Comparison of ENCODE assay signal across 24 mouse cellular contexts in the genomic region with DNA sequence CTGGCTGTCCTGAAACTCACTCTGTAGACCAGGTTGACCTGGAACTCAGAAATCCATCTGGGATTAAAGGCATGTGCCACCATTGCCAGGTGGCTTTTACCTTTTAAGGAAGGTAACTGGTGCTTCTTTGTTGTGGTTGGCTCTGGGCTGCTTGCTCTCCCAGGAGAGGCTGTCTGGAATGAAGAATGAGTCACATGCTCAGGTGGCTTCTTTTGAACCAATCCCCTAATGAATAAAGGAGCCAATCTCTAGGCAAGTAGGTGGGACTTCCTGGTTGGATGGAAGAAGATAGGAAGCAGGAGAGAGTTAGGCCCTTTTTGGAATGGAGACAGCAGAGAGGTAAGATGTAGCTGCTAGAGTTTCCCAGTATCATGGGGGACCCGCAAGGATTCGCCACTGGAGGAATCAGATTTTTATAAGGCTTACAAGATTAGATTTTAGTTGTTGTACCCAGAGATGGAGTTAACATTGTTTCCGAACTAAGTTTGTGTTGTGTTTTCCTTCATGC.
DNase-seq lines count a peak whose midpoint lies in the region; ATAC-seq and TF ChIP-seq lines count a peak whose summit lies in the region.
"Had no signal": no experiment of that assay in that cellular context is flagged by ENCODE, and none has a peak within 500 bp of the region (broad histone marks: within the 10 kb centered on the region; RNA-seq: fewer than 3 reads in every experiment).

No protein-coding gene starts in this region.

- 95% methylated on average over 3 of the region's 3 CpGs for WGBS in hindbrain, embryonic 14.5 days
- WGBS in hindbrain, embryonic 16.5 days: 98% methylated on average over 3 of the region's 3 CpGs
- 97% methylated on average over 3 of the region's 3 CpGs for WGBS in hindbrain, embryonic 13.5 days

- H3K4me2 ChIP-seq in hindbrain, embryonic 14.5 days (replicated peaks): no peak overlapping the region
- H3K4me2 ChIP-seq in hindbrain, embryonic 16.5 days (ENCODE audit: low read length): no peak overlapping the region
- H3K4me2 ChIP-seq in hindbrain, embryonic 13.5 days: no peak overlapping the region
- H3K4me2 ChIP-seq: heart, embryonic 13.5 days had no signal

- TF ChIP-seq CTCF in ES-Bruce4 (IDR thresholded peaks at IDR 0.05; ENCODE audit: low read depth, low read length): no peak

- H3K9ac ChIP-seq in hindbrain, embryonic 14.5 days: no peak overlapping the region
- no peak overlapping the region for H3K9ac ChIP-seq in hindbrain, embryonic 16.5 days (ENCODE audit: low read depth, low read length)
- peak overlapping the region; percentile 91 for H3K9ac ChIP-seq in ES-Bruce4 (ENCODE audit: low read depth, poor library complexity, severe bottlenecking)
- no peak overlapping the region for H3K9ac ChIP-seq in hindbrain, embryonic 13.5 days
- H3K9ac ChIP-seq: heart, embryonic 13.5 days had no signal

- H3K27me3 ChIP-seq in hindbrain, embryonic 14.5 days (ENCODE audit: control insufficient read depth, insufficient read depth, low read length): no peaks in the 10 kb centered on the region
- no peaks in the 10 kb centered on the region for H3K27me3 ChIP-seq in hindbrain, embryonic 16.5 days (replicated peaks; ENCODE audit: control insufficient read depth, insufficient read depth, low read length)
- no peaks in the 10 kb centered on the region for H3K27me3 ChIP-seq in ES-Bruce4 (ENCODE audit: control insufficient read depth, insufficient read depth, low read length, poor library complexity, severe bottlenecking)
- no peaks in the 10 kb centered on the region for H3K27me3 ChIP-seq in hindbrain, embryonic 13.5 days
- H3K27me3 ChIP-seq: heart, embryonic 13.5 days had no signal

- no peak for TF ChIP-seq EP300 in ES-Bruce4 (IDR thresholded peaks at IDR 0.05; ENCODE audit: insufficient read depth, low read depth, low read length)

- ATAC-seq in hindbrain, embryonic 14.5 days (ENCODE audit: low FRiP score): no peak
- ATAC-seq in hindbrain, embryonic 16.5 days: no peak
- no peak for ATAC-seq in hindbrain, embryonic 13.5 days (ENCODE audit: low FRiP score)
- ATAC-seq: forebrain, embryonic 16.5 days; hindbrain, postnatal 0 days; inflammation-experienced regulatory T-cells, adult 6 months; intestine, embryonic 16.5 days had no signal

- H3K4me3 ChIP-seq in hindbrain, embryonic 14.5 days (replicated peaks; ENCODE audit: low read length): no peak overlapping the region
- H3K4me3 ChIP-seq in hindbrain, embryonic 16.5 days (ENCODE audit: low read length): no peak overlapping the region
- H3K4me3 ChIP-seq in ES-Bruce4 (ENCODE audit: low read depth, low read length): peak overlapping the region; percentile 87
- H3K4me3 ChIP-seq in hindbrain, embryonic 13.5 days: no peak overlapping the region
- H3K4me3 ChIP-seq: heart, adult 2 months; heart, embryonic 10.5 days; heart, embryonic 13.5 days had no signal

- H3K27ac ChIP-seq in hindbrain, embryonic 14.5 days: no peak overlapping the region
- H3K27ac ChIP-seq in hindbrain, embryonic 16.5 days (ENCODE audit: low read depth, low read length): no peak overlapping the region
- H3K27ac ChIP-seq in ES-Bruce4 (ENCODE audit: insufficient read depth, low read length): peak overlapping the region; percentile 55
- H3K27ac ChIP-seq in hindbrain, embryonic 13.5 days: no peak overlapping the region
- H3K27ac ChIP-seq: heart, adult 2 months; heart, embryonic 10.5 days; heart, embryonic 13.5 days; hindbrain, postnatal 0 days had no signal

- H3K36me3 ChIP-seq in hindbrain, embryonic 14.5 days (replicated peaks; ENCODE audit: control insufficient read depth, insufficient read depth): no peaks in the 10 kb centered on the region
- H3K36me3 ChIP-seq in hindbrain, embryonic 16.5 days (ENCODE audit: control insufficient read depth, insufficient read depth, low read length): no peaks in the 10 kb centered on the region
- H3K36me3 ChIP-seq in ES-Bruce4 (ENCODE audit: control insufficient read depth, insufficient read depth, low read length, poor library complexity, severe bottlenecking): peaks cover 52% of the 10 kb centered on the region
- no peaks in the 10 kb centered on the region for H3K36me3 ChIP-seq in hindbrain, embryonic 13.5 days
- H3K36me3 ChIP-seq: heart, embryonic 13.5 days had no signal

- peak; percentile 22 for DNase-seq in hindbrain, embryonic 14.5 days (ENCODE audit: low spot score)
- peak; percentile 99 for DNase-seq in R1 (ENCODE audit: low read depth, low spot score)
- DNase-seq in adrenal gland, adult (ENCODE audit: inconsistent age in 2 of 2, low spot score in 1 of 2): no peak
- DNase-seq in B cell, adult 2 months: no peak
- DNase-seq: adrenal gland, adult 8-10 months; adrenal gland, postnatal 36 days; cerebellum, adult 18-20 months; cerebellum, adult 9-10 months; cerebellum, postnatal 14 days; gastrocnemius, postnatal 10 days; gastrocnemius, postnatal 36 days; heart, adult 2 months; heart, postnatal 14 days; heart, postnatal 4 days; kidney, adult 18-20 months had no signal

- H3K4me1 ChIP-seq in hindbrain, embryonic 14.5 days (replicated peaks; ENCODE audit: control insufficient read depth, insufficient read depth, low read length): peaks cover 6% of the 10 kb centered on the region; the same call in 1 of the 2 replicates
- H3K4me1 ChIP-seq in hindbrain, embryonic 16.5 days (ENCODE audit: control insufficient read depth, insufficient read depth, low read depth, low read length): no peaks in the 10 kb centered on the region
- peaks cover 1% of the 10 kb centered on the region for H3K4me1 ChIP-seq in ES-Bruce4 (ENCODE audit: control insufficient read depth, insufficient read depth, low read length)
- H3K4me1 ChIP-seq in hindbrain, embryonic 13.5 days (replicated peaks): peaks cover 5% of the 10 kb centered on the region; the same call in 1 of the 2 replicates

- TF ChIP-seq POLR2A in ES-Bruce4 (IDR thresholded peaks at IDR 0.05; ENCODE audit: insufficient read depth, low read length): peak; percentile 86

- 0 out of 2 replicates have a peak, but pooled peaks cover 5% of the 10 kb centered on the region for H3K9me3 ChIP-seq in hindbrain, embryonic 14.5 days (ENCODE audit: control insufficient read depth, low read length)
- 0 out of 2 replicates have a peak, but pooled peaks cover 3% of the 10 kb centered on the region for H3K9me3 ChIP-seq in hindbrain, embryonic 16.5 days (ENCODE audit: control insufficient read depth, low read length)
- H3K9me3 ChIP-seq in ES-Bruce4 (replicated peaks; ENCODE audit: control insufficient read depth, insufficient read depth, low read length, poor library complexity, severe bottlenecking): no peaks in the 10 kb centered on the region
- H3K9me3 ChIP-seq in hindbrain, embryonic 13.5 days: no peaks in the 10 kb centered on the region
- H3K9me3 ChIP-seq: heart, embryonic 10.5 days; heart, embryonic 13.5 days had no signal

Comparison
In these comparisons a context has a peak if more than half of its experiments do, and no peak if none do; other contexts are left out.
1. DNase-seq: peak in hindbrain, embryonic 14.5 days (single experiment) and R1 (single experiment); none in adrenal gland, adult (0 of 2) and B cell, adult 2 months (0 of 2).